Mouse (Mus musculus) mature B cell (primary cell): ENCODE measurements around the gene Olfr1487.
"Not testable (repeated sequence)": the region's sequence is repeated elsewhere in the genome, so short reads cannot be mapped to it uniquely, and the experiment has no call there.

Experiments
- in situ Hi-C: fragments of 300-500 bp; cut with MboI; formaldehyde crosslinking; loops from 2 replicates; pipeline ENCODE4 v1.14.3; 2019

Gene Olfr1487

DNA sequence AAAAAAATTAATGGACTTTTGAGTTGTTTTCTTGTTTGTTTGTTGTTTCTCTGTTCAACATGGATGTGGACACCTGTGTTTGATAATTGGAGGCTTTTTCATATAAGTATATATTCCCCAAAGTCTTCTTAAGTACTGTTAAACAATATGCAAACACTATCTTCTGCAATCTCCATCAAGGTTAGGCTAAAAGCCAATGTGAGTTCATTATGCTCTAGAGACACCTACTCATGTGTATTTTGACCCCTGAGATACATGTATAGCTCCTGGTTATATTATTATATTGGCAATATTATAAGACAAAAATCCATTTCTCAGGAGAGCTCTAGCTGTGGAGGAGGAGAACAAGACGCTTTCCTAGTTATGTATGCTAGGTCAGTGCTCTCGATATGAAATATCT is at the start of gene Olfr1487:
Gene Olfr1487 (plus strand): TSS at position 301 of the 400 bp plus-strand sequence.
- in situ Hi-C loops, result not testable (repeated sequence)

DNA sequence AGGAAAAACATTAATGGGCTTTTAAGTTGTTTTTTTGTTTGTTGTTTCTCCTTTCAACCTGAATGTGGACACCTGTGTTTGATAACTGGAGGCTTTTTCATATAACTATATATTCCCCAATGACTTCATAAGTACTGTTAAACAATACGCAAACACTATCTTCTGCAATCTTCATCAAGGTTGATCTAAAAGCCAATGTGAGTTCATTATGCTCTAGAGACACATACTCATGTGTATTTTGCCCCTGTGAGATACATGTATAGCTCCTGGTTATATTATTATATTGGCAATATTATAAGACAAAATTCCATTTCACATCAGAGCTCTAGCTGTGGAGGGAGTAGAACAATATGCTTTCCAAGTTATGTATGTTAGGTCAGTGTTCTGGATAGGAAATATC is 34.0 kb upstream of the Olfr1487 start, which contains the start of gene Olfr1484:
Gene Olfr1484 (plus strand): TSS at position 301 of the 400 bp plus-strand sequence.
- in situ Hi-C loops, result no loop called here

DNA sequence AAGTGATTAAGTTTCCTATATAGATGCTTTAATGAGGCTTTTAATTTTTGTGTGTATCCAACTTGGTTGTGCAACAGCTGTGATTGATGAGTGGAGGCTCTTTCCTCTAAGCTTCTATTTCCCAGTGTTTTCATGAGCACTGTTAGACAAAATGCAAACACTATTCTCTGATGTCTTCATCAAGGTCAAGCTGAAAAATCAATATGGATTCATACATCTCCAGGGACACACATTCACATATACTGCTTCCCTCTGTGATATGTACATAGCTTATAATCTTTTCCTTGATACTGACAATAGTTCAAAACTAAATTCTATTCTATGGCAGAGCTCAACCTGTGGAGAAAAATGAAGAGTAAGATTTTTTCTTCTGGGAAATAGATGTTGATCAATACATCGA is 14.1 kb downstream of the Olfr1487 start, which contains the start of gene Olfr1489:
Gene Olfr1489 (plus strand): TSS at position 301 of the 400 bp plus-strand sequence.
- in situ Hi-C loops, result no loop called here

DNA sequence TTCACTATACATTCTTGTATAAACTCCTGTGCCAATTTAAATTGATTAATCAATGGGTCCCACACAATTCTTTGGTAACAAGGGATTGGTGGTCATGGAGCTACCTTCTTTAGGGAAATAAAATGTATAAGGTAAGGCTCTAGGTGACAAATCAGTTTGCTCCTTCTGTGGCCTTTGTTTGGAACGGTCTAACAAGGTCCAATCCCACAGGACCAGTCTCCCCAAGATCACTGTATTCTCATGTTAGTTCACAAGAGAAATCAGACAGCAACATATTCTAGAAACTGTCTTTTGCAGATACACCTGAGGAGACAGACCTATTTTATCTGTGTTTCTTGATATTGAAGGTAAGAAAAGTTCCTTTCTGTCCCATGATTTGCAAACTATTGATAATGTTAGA is 33.6 kb downstream of the Olfr1487 start, which contains the start of gene Olfr1490:
Gene Olfr1490 (plus strand): TSS at position 301 of the 400 bp plus-strand sequence.
- in situ Hi-C loops, result no loop called here
